24 mouse cellular contexts compared by ENCODE assay signal in the genomic region with DNA sequence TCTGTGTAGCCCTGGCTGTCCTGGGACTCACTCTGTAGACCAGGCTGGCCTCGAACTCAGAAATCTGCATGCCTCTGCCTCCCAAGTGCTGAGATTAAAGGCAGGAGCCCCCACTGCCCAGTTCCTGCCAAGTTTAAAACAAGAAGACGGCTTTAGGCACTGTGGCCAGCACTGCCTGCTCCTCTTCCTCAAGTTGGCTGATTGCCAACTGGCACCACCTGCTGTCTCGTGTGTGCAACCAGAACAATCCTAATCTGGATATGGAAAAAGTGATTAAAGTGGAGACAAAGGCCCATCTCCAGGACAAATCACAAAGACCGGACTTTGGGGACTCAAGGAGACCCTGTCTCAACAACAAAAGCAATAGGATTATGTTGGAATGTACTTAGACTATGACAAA.
DNase-seq lines count a peak whose midpoint lies in the region; ATAC-seq lines count a peak whose summit lies in the region.
"Had no signal": no experiment of that assay in that cellular context is flagged by ENCODE, and none has a peak within 500 bp of the region (broad histone marks: within the 10 kb centered on the region; RNA-seq: fewer than 3 reads in every experiment).

No protein-coding gene starts in this region.

- H3K4me2 ChIP-seq in midbrain, embryonic 15.5 days = no peak overlapping the region
- H3K4me2 ChIP-seq: forebrain, embryonic 13.5 days; heart, embryonic 11.5 days; hindbrain, embryonic 12.5 days; limb, embryonic 12.5 days; liver, embryonic 15.5 days had no signal

- intact Hi-C loops in gastrocnemius, postnatal 36 days (cut with DNase I) = no loop called here

- no peak overlapping the region for H3K27ac ChIP-seq in midbrain, embryonic 10.5 days (replicated peaks)
- H3K27ac ChIP-seq in midbrain, embryonic 15.5 days = no peak overlapping the region
- H3K27ac ChIP-seq: forebrain, embryonic 13.5 days; hindbrain, embryonic 12.5 days; hindbrain, postnatal 0 days; limb, embryonic 12.5 days; liver, embryonic 15.5 days had no signal

- no peaks in the 10 kb centered on the region for H3K9me3 ChIP-seq in midbrain, embryonic 10.5 days (replicated peaks)
- no peaks in the 10 kb centered on the region for H3K9me3 ChIP-seq in midbrain, embryonic 15.5 days
- H3K9me3 ChIP-seq: forebrain, embryonic 13.5 days; hindbrain, embryonic 12.5 days; limb, embryonic 12.5 days; liver, embryonic 15.5 days had no signal

- H3K27me3 ChIP-seq in midbrain, embryonic 10.5 days (ENCODE audit: low read depth, poor library complexity, severe bottlenecking) = no peaks in the 10 kb centered on the region
- H3K27me3 ChIP-seq in midbrain, embryonic 15.5 days (replicated peaks) = no peaks in the 10 kb centered on the region
- H3K27me3 ChIP-seq: forebrain, embryonic 13.5 days; hindbrain, embryonic 12.5 days; limb, embryonic 12.5 days; liver, embryonic 15.5 days had no signal

- no peak overlapping the region for H3K9ac ChIP-seq in midbrain, embryonic 15.5 days
- H3K9ac ChIP-seq: forebrain, embryonic 13.5 days; hindbrain, embryonic 12.5 days; limb, embryonic 12.5 days; liver, embryonic 15.5 days had no signal

- peak; percentile 48 to 62 for DNase-seq in cerebellum, postnatal 25 days
- DNase-seq in cerebellum, adult 11-12 months = no peak
- peak; percentile 18 for DNase-seq in midbrain, embryonic 10.5 days (ENCODE audit: low spot score)
- peak; percentile 6 for DNase-seq in R1 (ENCODE audit: low read depth, low spot score)
- peak; percentile 48 for DNase-seq in brain, adult 2 months (ENCODE audit: low read depth, low spot score)
- no peak for DNase-seq in gastrocnemius, postnatal 36 days
- DNase-seq: adrenal gland, adult 2 months; adrenal gland, postnatal 36 days; B cell, adult 2 months; gastrocnemius, postnatal 25 days; heart, postnatal 36 days; kidney, adult 9 months; kidney, postnatal 10 days; right cerebral cortex, postnatal 4 days; thymus, postnatal 4 days had no signal

- WGBS in midbrain, embryonic 10.5 days = 54% methylated on average over 4 of the region's 4 CpGs
- 30% methylated on average over 4 of the region's 4 CpGs for WGBS in midbrain, embryonic 15.5 days

- no peaks in the 10 kb centered on the region for H3K36me3 ChIP-seq in midbrain, embryonic 10.5 days
- no peaks in the 10 kb centered on the region for H3K36me3 ChIP-seq in midbrain, embryonic 15.5 days (replicated peaks)
- H3K36me3 ChIP-seq: hindbrain, embryonic 12.5 days; limb, embryonic 12.5 days; liver, embryonic 15.5 days had no signal

- peaks cover 18% of the 10 kb centered on the region for H3K4me1 ChIP-seq in midbrain, embryonic 10.5 days
- peaks cover 12% of the 10 kb centered on the region; the same call in 1 of the 2 replicates for H3K4me1 ChIP-seq in midbrain, embryonic 15.5 days
- H3K4me1 ChIP-seq: liver, embryonic 15.5 days had no signal

- no peak for ATAC-seq in midbrain, embryonic 15.5 days (replicated peaks)
- ATAC-seq: activated CD4-positive, CD25-positive, alpha-beta regulatory T cell, adult 4 months; forebrain, embryonic 13.5 days; hindbrain, postnatal 0 days; intestine, embryonic 16.5 days had no signal

- no peak overlapping the region for H3K4me3 ChIP-seq in midbrain, embryonic 10.5 days
- no peak overlapping the region for H3K4me3 ChIP-seq in midbrain, embryonic 15.5 days
- H3K4me3 ChIP-seq: forebrain, embryonic 13.5 days; hindbrain, embryonic 12.5 days; limb, embryonic 12.5 days; liver, embryonic 15.5 days had no signal

Comparison
In these comparisons a context has a peak if more than half of its experiments do, and no peak if none do; other contexts are left out.
1. DNase-seq: peak in cerebellum, postnatal 25 days (2 of 2), midbrain, embryonic 10.5 days (single experiment), R1 (single experiment) and brain, adult 2 months (single experiment); none in cerebellum, adult 11-12 months (single experiment) and gastrocnemius, postnatal 36 days (0 of 2).